Mouse (Mus musculus): ENCODE data around the gene Adcy4. TPM values are rescaled to one million over a fixed set of nuclear protein-coding genes. Genes with fewer than 3 reads are reported as not detected.

Adcy4 gene
- 3.7 and 5.8 TPM in 2 replicates for polyA plus RNA-seq (2012; rRNA removed)

- 55% methylated on average over 13 of the region's 13 CpGs for WGBS
- no peak for DNase-seq (ENCODE audit: low read depth, low spot score)
Measured at GRCm38 (mm10) chr14:55783958-55784235, at the start of gene Adcy4. Gene Adcy4, minus strand, starts transcription at chr14:55784095.

GRCm38 (mm10) chr14:55833126-55833525 lies 49.2 kb upstream of the Adcy4 start:
- WGBS = 67% methylated on average over 4 of the region's 4 CpGs
- no peak for DNase-seq (ENCODE audit: low read depth, low spot score)

- DNase-seq (ENCODE audit: low read depth, low spot score) = no peak
- WGBS = 79% methylated on average over 4 of the region's 4 CpGs
Measured at GRCm38 (mm10) chr14:55830331-55830730, 46.4 kb upstream of the Adcy4 start.

GRCm38 (mm10) chr14:55829854-55830253 lies 46.0 kb upstream of the Adcy4 start:
- no peak for DNase-seq (ENCODE audit: low read depth, low spot score)
- WGBS = 94% methylated on average over 16 of the region's 16 CpGs

- no peak for DNase-seq (ENCODE audit: low read depth, low spot score)
- 59% methylated on average over 3 of the region's 3 CpGs for WGBS
Measured at GRCm38 (mm10) chr14:55828716-55829263, 44.9 kb upstream of the Adcy4 start.

GRCm38 (mm10) chr14:55826551-55827340 lies 42.9 kb upstream of the Adcy4 start:
- no peak for DNase-seq (ENCODE audit: low read depth, low spot score)
- WGBS = 41% methylated on average over 41 of the region's 41 CpGs

- no peak for DNase-seq (ENCODE audit: low read depth, low spot score)
- 29% methylated on average over 15 of the region's 15 CpGs for WGBS
Measured at GRCm38 (mm10) chr14:55826142-55826541, 42.2 kb upstream of the Adcy4 start.

- 6% methylated on average over 35 of the region's 37 CpGs for WGBS
- no peak for DNase-seq (ENCODE audit: low read depth, low spot score)
Measured at GRCm38 (mm10) chr14:55825216-55826051, 41.5 kb upstream of the Adcy4 start.

- no peak for DNase-seq (ENCODE audit: low read depth, low spot score)
- 10% methylated on average over 30 of the region's 32 CpGs for WGBS
Measured at GRCm38 (mm10) chr14:55824481-55825215, 40.8 kb upstream of the Adcy4 start.

GRCm38 (mm10) chr14:55824001-55824480 lies 40.1 kb upstream of the Adcy4 start:
- DNase-seq (ENCODE audit: low read depth, low spot score) = no peak
- 31% methylated on average over 10 of the region's 10 CpGs for WGBS

GRCm38 (mm10) chr14:55822991-55823762 lies 39.3 kb upstream of the Adcy4 start, which contains the start of gene Nfatc4:
Gene Nfatc4, plus strand, starts transcription at chr14:55823144.
- WGBS = 1% methylated on average over 46 of the region's 46 CpGs
- no peak for DNase-seq (ENCODE audit: low read depth, low spot score)

- 1% methylated on average over 13 of the region's 13 CpGs for WGBS
- no peak for DNase-seq (ENCODE audit: low read depth, low spot score)
Measured at GRCm38 (mm10) chr14:55822435-55822990, 38.6 kb upstream of the Adcy4 start.

GRCm38 (mm10) chr14:55820576-55820975 lies 36.7 kb upstream of the Adcy4 start:
- no peak for DNase-seq (ENCODE audit: low read depth, low spot score)
- 86% methylated on average over 9 of the region's 9 CpGs for WGBS

GRCm38 (mm10) chr14:55819845-55820405 lies 36.0 kb upstream of the Adcy4 start:
- 83% methylated on average over 7 of the region's 7 CpGs for WGBS

GRCm38 (mm10) chr14:55815310-55815751 lies 31.4 kb upstream of the Adcy4 start:
- WGBS = 11% methylated on average over 17 of the region's 17 CpGs
- peak; percentile 58 for DNase-seq (ENCODE audit: low read depth, low spot score)

More at GRCm38 (mm10) chr14:55819845-55820405, 36.0 kb upstream of the Adcy4 start:
- no peak for DNase-seq (ENCODE audit: low read depth, low spot score)

- WGBS = 16% methylated on average over 16 of the region's 16 CpGs
- DNase-seq (ENCODE audit: low read depth, low spot score) = peak; percentile 60
Measured at GRCm38 (mm10) chr14:55814885-55815284, 31.0 kb upstream of the Adcy4 start.

GRCm38 (mm10) chr14:55795380-55796163 lies 11.7 kb upstream of the Adcy4 start:
- 37% methylated on average over 15 of the region's 15 CpGs for WGBS

More at GRCm38 (mm10) chr14:55795380-55796163, 11.7 kb upstream of the Adcy4 start:
- DNase-seq (ENCODE audit: low read depth, low spot score) = peak; percentile 72

All from large intestine, adult 2 months (tissue).